Mouse (Mus musculus) embryonic stem cell, embryonic (primary cell): ENCODE results near the gene Arsa.

ENCODE experiments used
- CTCF ChIA-PET, 4 experiments: fragments of 300-600 bp in 2 of 4; fragments of 350-600 bp in 2 of 4; sonication (Branson Sonifier 250); formaldehyde crosslinking; loops; one replicate each; lab custom pipeline; 2022; ENCODE audit warnings: inconsistent platforms in 2 of 4; lab: Charles Lee
- POLR2A ChIA-PET, 4 experiments: fragments of 300-600 bp in 2 of 4; fragments of 350-600 bp in 2 of 4; sonication (Branson Sonifier 250); formaldehyde crosslinking; loops; one replicate each; lab custom pipeline; 2022; ENCODE audit warnings: antibody characterized with exemption in 4 of 4, inconsistent platforms in 1 of 4; lab: Charles Lee

The Arsa gene

DNA sequence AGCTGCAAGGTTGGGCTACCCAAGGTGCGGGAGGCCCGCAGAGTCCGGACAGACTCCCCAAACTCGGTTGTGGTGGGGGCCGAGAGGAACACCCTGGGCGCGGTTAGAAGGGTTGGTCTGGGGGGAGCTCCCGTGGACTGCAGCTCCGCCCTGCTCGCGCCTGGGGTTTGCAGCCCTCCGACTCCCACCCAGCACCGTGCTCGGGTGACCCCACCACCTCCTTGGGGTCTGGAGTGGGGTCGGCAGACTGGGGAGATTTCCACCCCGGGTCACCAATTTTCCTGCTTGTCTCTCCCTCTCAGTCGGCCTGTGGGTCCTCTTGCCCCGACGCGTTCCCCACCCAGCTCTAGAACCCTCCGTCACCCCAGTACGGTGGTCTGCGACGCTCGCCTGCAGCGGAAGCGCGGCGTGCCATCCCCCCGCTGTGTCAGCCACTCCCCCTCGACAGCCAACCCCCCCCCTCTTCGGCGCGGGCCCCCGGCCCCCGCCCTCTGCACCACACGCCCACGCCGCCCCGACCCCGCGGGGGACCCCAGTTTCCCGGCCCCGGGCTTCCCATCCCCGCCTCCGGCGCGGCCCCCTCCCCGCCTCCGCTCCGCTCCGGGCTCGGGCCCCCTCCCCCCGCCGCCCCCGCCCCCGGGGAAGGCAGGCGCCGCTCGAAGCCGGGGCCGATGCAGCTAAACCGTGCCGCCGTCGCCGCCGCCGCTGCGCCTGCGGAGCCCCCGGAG lies 21.9 kb upstream of the Arsa start, which contains the start of gene Shank3:
TSS of gene Shank3 (plus strand) at position 663 of the 728 bp plus-strand sequence.
- ChIA-PET CTCF (interaction anchor here in 3 of 4 experiments (0.6 to 1.2 kb wide), 6 partner anchors 23 to 726 kb away, joined by 3 to 15 read pairs (median 3); no protein-coding TSS in a partner anchor), POLR2A (interaction anchor here in 2 of 4 experiments (1.1 to 2.2 kb wide), 6 partner anchors 11 to 93 kb away, joined by 3 to 8 read pairs (median 5); partner anchors contain the start of gene Rabl2 (in 1 of the 2))

DNA sequence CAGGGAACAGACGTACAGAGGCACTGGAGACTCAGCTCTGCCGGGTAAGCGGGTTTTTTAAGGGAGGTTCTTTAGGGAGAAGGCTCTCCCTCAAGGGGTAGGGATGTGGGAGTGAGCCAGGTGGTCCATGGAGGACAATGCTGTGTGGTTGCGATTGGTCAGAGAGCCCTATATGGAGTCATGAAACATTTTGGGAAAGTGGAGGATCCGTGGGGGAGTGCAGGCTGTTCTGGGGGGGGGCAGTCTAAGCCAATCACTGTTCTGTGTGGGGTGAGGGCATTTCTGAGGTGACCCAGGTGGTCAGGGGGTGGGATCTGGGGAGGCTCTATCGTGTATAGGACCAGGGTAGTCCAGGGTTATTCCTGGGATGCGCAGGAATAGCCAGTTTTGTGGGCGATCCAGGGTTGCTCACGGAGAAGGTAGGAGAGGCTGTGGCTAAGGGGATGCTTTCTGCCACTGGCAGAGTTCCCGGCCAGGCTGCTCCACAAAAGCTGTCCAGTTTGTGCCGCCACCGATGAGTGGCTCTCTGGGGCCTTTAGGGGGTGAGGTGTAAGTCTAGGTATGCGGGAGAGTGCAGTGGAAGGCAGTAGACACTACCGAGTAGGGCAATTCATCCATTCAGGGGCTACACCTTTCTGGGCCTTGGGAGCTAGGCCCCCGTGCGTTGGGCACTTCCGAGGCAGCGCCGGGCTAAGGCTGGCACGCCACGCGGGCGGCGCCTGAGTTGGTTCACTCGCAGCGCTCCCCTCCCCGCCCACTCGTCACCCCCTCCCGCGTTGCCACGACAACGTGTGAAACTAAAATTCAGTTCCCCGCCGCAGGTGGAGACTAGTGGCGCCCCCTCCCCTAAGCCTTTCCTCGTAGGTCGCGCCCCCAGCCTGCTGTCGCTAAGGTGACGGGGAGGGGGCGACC lies 21.1 kb upstream of the Arsa start:
- ChIA-PET CTCF (interaction anchor here in 3 of 4 experiments (0.7 to 1.7 kb wide), 7 partner anchors 32 to 106 kb away, joined by 3 to 10 read pairs (median 3); no protein-coding TSS in a partner anchor), POLR2A (interaction anchor here in 2 of 4 experiments (0.7 to 2.2 kb wide), 7 partner anchors 10 to 752 kb away, joined by 3 to 8 read pairs (median 5); partner anchors contain the start of gene Rabl2 (in 1 of the 2))

DNA sequence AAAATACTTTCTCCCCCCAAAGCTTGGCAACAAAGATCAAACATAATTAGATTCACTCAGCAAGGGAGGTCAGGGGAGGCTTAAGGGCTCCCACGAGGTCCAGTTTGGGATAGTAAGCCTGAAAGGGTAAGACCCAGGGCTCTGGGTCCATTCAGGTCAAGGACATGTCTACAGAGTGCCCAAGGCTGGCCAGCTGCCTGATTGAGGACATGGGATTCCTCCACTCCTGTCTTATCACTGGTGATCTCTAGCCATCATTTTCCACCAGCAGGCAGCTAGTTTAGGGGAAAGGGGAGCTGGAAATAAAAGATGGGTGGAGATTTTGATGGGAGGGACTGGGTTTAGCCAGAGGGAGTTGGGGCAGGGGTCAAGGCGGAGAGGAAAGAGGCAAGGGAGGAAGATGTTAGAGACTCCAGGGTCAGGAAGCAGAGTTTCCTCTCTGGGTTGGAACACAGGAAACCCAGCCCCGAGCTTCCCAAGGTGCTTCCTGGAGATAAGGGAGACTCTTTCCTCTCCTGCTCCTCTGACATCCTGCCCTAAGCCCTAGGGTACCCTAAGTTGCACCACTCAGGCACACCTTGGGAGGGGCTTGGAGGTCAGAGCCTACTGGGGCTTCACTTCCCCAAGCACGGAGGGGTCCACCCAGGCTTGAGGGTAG lies 20.3 kb upstream of the Arsa start:
- CTCF ChIA-PET = interaction anchor here in 2 of 4 experiments (0.7 to 1.7 kb wide), 4 partner anchors 33 to 106 kb away, joined by 3 to 10 read pairs (median 4); no protein-coding TSS in a partner anchor

DNA sequence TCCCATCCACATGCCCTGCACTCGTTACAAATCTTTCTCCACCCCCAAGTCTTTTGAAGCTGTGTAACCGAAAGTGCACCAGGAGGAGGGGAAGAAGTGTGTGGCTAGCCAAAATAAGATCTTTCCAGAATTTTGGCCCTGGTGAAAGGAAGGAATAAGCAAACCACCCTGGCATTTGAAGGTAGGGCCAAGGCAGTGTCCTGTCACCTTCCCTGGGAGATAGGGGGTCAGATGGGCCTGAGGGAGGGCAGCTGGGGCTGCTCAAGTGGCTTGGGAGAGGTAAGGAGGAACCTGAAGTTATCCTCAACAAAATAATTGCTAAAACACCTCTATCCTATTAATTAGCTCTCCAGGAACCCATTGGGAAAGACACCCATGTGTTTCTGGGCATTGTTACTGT lies 19.6 kb upstream of the Arsa start:
- ChIA-PET POLR2A (interaction anchor here in 1 of 4 experiments (1.7 kb wide), 1 partner anchor 21 kb away, joined by 6 read pairs; no protein-coding TSS in a partner anchor), CTCF (interaction anchor here in 3 of 4 experiments (1.1 to 1.7 kb wide), 3 partner anchors 33 to 34 kb away, joined by 3 to 5 read pairs (median 5); no protein-coding TSS in a partner anchor)

More for the DNA sequence above, 20.3 kb upstream of the Arsa start:
- POLR2A ChIA-PET = interaction anchor here in 2 of 4 experiments (0.7 to 2.2 kb wide), 2 partner anchors 21 to 752 kb away, joined by 3 to 8 read pairs; no protein-coding TSS in a partner anchor

DNA sequence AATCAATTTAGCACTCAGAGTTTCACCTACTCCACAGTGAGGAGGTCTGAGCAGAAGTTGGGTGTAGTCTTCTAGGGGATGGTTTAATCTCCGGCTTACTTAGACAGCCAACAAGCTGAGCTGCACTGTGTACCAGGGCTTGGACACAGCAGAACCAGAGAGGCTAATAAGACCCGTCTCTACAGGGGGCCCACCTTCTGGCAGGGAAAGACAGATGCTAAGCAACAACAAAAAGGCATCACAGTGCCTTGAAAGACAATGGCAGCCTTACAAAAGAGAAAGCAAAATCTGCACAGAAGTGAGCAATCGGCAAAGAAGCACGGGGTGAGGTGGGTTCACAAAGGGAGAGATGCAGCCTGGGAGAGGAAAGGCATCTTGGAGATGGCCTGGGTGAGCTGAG lies 18.9 kb upstream of the Arsa start:
- POLR2A ChIA-PET = interaction anchor here in 2 of 4 experiments (0.6 to 1.7 kb wide), 2 partner anchors 20 to 71 kb away, joined by 3 to 6 read pairs; no protein-coding TSS in a partner anchor
- CTCF ChIA-PET = interaction anchor here in 2 of 4 experiments (0.6 to 1.1 kb wide), 3 partner anchors 16 to 1497 kb away, joined by 3 to 5 read pairs (median 3); no protein-coding TSS in a partner anchor

DNA sequence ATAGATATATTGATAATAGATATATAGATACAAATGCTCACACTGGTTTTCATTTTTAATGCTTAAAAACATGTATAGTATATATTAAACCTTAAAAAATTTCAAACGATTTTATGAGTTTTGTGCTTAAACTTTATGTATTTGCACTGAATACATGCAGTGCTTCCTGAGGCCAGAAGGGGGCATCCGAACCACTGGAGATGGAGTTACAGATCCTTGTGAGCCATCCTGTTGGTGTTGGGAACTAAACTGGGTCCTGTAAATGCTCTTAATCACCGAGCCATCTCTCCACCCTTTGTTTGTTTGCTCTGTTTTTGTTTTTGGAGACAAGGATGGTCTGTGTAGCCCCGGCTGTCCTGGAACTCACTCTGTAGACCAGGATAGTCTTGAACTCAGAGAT lies 17.7 kb upstream of the Arsa start:
- POLR2A ChIA-PET = interaction anchor here in 2 of 4 experiments (0.7 to 1.7 kb wide), 2 partner anchors 19 to 32 kb away, joined by 3 to 6 read pairs; no protein-coding TSS in a partner anchor
- CTCF ChIA-PET = interaction anchor here in 3 of 4 experiments (0.7 to 1.2 kb wide), 3 partner anchors 35 to 318 kb away, joined by 3 to 5 read pairs (median 4); no protein-coding TSS in a partner anchor

DNA sequence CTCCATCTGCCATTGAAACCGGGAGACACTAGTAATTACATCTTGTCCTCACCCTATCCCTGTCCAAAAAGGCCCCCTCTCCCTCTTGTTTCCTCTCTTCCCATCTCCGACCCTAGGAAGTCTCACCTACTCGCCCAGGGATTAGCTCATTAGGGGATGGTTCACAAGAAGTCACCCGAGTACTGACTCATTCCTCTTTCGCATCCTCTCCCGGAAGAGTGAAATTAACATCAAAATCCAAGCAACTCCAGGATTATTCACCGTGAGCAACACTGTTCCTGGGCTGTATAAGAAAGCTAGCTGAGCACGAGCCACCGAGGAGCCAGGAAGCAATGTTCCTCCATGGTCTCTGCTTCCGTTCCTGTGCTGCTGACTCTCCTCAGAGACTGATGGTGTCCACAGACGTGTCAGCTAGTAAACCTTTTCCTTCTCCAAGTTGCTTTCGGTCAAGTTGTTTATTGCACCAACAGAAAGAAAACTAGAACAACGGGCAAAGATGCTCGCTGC lies 11.4 kb upstream of the Arsa start:
- CTCF ChIA-PET = interaction anchor here in 2 of 4 experiments (0.6 to 1.6 kb wide), 2 partner anchors 42 to 278 kb away, joined by 5 to 22 read pairs; partner anchors contain the start of gene Ppp6r2 (in 1 of the 2)

DNA sequence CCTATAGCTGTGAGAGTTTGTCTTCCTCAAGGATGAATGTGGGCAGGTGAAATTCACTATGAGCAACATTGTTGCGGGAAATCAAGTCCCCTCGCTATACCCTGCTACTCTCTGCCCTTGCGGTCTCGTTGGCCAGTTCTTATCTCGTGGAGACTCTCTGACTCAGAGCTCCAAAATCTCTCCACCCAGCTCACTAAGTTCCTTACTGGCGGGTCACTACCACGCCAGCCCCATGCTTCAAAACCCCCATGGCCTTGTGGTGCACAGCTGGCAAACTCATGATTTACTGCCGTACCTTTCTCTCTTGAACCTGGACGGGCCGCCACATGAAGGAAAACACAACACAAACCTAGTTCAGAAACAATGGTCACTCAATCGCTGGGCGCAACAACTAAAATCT lies 11.0 kb upstream of the Arsa start:
- CTCF ChIA-PET = interaction anchor here in 3 of 4 experiments (0.5 to 1.6 kb wide), 4 partner anchors 42 to 327 kb away, joined by 3 to 22 read pairs (median 6); partner anchors contain the start of genes Cpt1b (in 1 of the 3) and Ppp6r2 (in 1 of the 3)

More for the DNA sequence above, 11.4 kb upstream of the Arsa start:
- POLR2A ChIA-PET = interaction anchor here in 3 of 4 experiments (0.5 to 2.1 kb wide), 7 partner anchors 10 to 132 kb away, joined by 3 to 12 read pairs (median 4); partner anchors contain the start of genes Arsa (in 1 of the 3), Mapk8ip2 (in 1 of the 3) and Shank3 (in 1 of the 3)

DNA sequence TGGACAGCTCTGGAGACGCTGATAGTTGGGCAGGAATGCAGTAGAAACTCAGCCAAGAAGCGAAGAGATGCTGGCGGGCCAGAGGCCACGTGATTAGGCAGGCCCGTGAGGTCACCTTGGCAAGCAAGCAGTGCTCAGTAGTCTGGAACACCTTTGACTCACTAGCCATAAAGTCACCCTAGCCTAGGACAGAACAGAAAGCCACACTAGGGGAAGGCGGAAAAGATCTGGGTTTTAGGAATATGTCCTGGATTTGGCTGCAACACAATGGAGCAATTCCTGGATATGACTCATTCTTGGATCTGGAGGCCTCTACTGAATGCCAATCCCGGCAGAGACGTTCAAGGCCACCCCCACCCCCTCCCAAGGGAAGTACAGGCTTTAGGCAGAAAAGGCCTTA lies 3.4 kb upstream of the Arsa start:
- ChIA-PET POLR2A (no interaction called here), CTCF (interaction anchor here in 1 of 4 experiments (0.6 kb wide), 1 partner anchor 239 kb away, joined by 3 read pairs; no protein-coding TSS in a partner anchor)

More for the DNA sequence above, 11.0 kb upstream of the Arsa start:
- POLR2A ChIA-PET = interaction anchor here in 3 of 4 experiments (0.6 to 2.1 kb wide), 6 partner anchors 10 to 131 kb away, joined by 3 to 12 read pairs (median 4); partner anchors contain the start of genes Arsa (in 1 of the 3), Mapk8ip2 (in 1 of the 3) and Shank3 (in 1 of the 3)

DNA sequence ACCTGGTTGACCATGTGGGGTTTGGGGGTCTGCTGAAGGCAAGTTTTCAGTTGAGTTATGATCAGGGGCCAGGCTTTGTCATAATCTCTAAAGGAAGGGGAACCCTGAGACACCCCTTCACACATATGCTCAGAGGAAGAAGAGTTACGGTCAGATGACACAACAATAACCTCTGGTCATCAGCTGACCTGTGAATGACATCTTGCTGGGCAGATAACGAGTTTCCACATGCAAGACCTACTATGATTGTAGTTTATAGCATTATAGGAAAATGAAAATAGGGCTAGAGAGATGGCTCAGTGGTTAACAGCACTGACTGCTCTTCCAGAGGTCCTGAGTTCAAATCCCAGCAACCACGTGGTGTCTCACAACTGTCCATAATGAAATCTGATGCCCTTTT lies 1.4 kb upstream of the Arsa start:
- CTCF ChIA-PET = interaction anchor here in 1 of 4 experiments (1.2 kb wide), 1 partner anchor 25 kb away, joined by 3 read pairs; no protein-coding TSS in a partner anchor
- POLR2A ChIA-PET = interaction anchor here in 1 of 4 experiments (1.2 to 2.9 kb wide), 2 partner anchors 10 to 50 kb away, joined by 3 to 12 read pairs; no protein-coding TSS in a partner anchor

DNA sequence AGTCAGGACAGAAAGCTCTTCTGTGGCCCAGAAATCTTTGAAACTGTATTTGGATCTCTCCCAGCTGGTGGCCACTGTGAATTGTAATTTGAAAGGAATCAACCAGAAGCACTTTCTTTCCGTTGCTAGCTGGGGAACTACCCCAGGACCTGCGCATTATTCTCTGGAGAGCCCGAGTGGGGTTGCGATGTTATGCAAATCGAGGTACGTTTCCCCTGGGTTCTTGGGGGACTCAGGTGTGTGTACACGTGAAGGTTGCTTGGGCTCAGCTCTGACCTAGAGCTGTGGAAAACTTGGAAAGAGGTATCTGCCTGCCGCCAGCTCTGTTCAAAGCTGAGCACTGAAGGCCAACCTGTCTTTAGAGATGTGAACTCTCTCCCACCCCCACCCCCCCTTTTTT lies 581 bp upstream of the Arsa start:
- POLR2A ChIA-PET = interaction anchor here in 3 of 4 experiments (0.6 to 2.9 kb wide), 21 partner anchors 9 to 727 kb away, joined by 3 to 12 read pairs (median 3); partner anchors contain the start of genes Chkb (in 2 of the 3), Cpt1b (in 2 of the 3), Gm44502 (in 2 of the 3) and C730034F03Rik (in 1 of the 3)

DNA sequence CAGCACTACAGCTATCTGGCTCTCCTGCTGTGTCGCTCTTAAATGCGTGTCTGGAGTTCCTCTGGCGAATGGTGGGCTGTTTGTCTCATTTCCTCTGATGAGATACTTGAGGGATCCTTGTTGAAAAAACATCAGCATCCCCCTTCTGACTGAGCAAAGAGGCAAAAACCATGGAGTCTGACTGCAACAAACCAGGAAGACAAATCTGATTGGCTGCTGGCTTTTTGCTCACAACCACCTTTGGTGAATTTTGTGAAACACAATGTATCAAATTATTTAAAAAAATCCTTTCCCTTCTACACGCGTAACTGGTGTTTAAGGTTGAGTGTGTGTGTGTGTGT lies 780 bp downstream of the Arsa start:
- POLR2A ChIA-PET = interaction anchor here (0.6 to 2.9 kb wide), 34 partner anchors 9 to 768 kb away, joined by 3 to 12 read pairs (median 4); partner anchors contain the start of genes C730034F03Rik (in 3 of the 4), Chkb (in 3 of the 4), Gm44502 (in 3 of the 4) and Cpt1b (in 2 of the 4)
- CTCF ChIA-PET = interaction anchor here in 3 of 4 experiments (0.6 to 1.1 kb wide), 9 partner anchors 9 to 161 kb away, joined by 3 to 7 read pairs (median 3); partner anchors contain the start of genes C730034F03Rik (in 1 of the 3), Chkb (in 1 of the 3), Gm44502 (in 1 of the 3) and Sbf1 (in 1 of the 3)

More for the DNA sequence above, 581 bp upstream of the Arsa start:
- CTCF ChIA-PET = interaction anchor here in 3 of 4 experiments (0.5 to 1.2 kb wide), 6 partner anchors 25 to 610 kb away, joined by 3 to 9 read pairs (median 4); partner anchors contain the start of genes C730034F03Rik (in 1 of the 3), Chkb (in 1 of the 3), Gm44502 (in 1 of the 3) and Sco2 (in 1 of the 3)

DNA sequence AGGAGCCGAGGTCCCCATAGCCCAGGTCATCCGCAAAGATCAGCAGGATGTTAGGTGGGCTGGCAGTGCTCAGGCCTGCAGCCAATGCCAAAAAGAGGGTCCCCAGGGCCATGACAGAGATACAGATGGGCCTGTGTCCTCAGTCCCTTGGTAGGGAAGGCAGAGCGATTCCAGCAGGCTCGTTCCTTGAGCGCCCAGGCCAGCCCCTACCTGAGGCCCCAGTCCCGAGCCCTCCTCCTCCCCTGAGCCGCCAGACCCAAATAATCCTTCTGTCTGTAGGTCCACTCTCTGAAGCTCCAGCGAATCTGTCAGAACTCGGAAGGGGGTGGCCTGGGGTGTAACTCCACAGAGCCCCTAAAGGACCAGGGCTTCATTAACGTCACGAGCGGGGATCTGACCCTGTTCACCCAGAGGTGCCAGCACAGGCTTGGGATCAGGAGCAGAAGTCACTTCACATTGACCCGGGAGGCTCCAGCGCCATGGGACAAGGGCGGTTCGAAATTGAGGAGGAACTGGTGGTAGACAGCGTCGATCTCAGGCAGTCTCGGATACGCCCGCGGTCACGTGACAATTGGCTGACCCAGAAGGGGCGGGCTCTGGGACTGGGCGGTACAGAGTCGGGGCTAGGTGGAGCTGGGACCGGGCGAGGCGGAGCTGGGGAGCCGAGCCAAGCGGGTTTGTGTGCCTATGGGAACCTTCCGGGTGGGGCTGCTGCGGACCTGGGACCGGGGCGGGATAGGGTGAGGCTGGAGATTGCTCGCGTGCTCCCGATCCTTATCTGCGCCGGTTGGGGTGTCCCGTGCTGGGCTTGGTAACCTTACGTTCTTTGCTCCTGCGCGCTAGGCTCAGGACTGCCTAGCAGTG lies 1.4 kb downstream of the Arsa start:
- ChIA-PET CTCF (interaction anchor here in 3 of 4 experiments (0.6 to 1.1 kb wide), 10 partner anchors 9 to 161 kb away, joined by 3 to 7 read pairs (median 3); partner anchors contain the start of genes C730034F03Rik (in 1 of the 3), Chkb (in 1 of the 3), Gm44502 (in 1 of the 3) and Sbf1 (in 1 of the 3)), POLR2A (interaction anchor here in 3 of 4 experiments (0.6 to 2.9 kb wide), 34 partner anchors 9 to 767 kb away, joined by 3 to 12 read pairs (median 4); partner anchors contain the start of genes C730034F03Rik (in 3 of the 3), Chkb (in 3 of the 3), Gm44502 (in 3 of the 3) and Cpt1b (in 2 of the 3))

DNA sequence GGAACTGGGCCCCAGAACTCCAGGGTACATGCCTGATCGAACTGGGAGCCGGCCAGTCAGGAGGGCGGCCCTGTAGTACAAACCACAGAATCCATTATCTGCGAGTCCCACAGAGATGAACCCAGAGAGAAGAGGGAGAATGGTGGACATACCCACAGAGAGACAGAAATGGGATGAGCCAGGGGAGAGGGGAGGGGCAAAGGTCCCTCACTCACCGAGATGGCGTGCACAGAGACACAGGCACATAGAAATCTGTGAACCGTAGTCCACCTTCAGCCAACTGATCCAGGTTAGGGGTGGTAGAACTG lies 2.0 kb downstream of the Arsa start:
- CTCF ChIA-PET = interaction anchor here in 1 of 4 experiments (0.9 kb wide), 1 partner anchor 15 kb away, joined by 3 read pairs; no protein-coding TSS in a partner anchor
- POLR2A ChIA-PET = interaction anchor here in 1 of 4 experiments (1.4 to 1.9 kb wide), 4 partner anchors 22 to 160 kb away, joined by 3 to 10 read pairs (median 6); partner anchors contain the start of genes Odf3b, Sbf1 and Sco2
